In genomic region chr6:37057957-37058356, GRCm38 (mm10) we compare ENCODE assay signal across 16 mouse cellular contexts.
"Had no signal": no experiment of that assay in that cellular context is flagged by ENCODE, and none has a peak within 500 bp of the region (broad histone marks: within the 10 kb centered on the region; RNA-seq: fewer than 3 reads in every experiment).

No protein-coding gene starts in this region.

- H3K9ac ChIP-seq: liver, embryonic 14.5 days; lung, embryonic 14.5 days; midbrain, embryonic 12.5 days; neural tube, embryonic 12.5 days had no signal

- H3K36me3 ChIP-seq: midbrain, embryonic 12.5 days; neural tube, embryonic 12.5 days had no signal

- H3K4me2 ChIP-seq: lung, embryonic 14.5 days; midbrain, embryonic 12.5 days; neural tube, embryonic 12.5 days had no signal

- H3K4me1 ChIP-seq: midbrain, embryonic 12.5 days; neural tube, embryonic 12.5 days had no signal

- H3K27me3 ChIP-seq: megakaryocyte, embryonic 14.5 days; midbrain, embryonic 12.5 days; neural tube, embryonic 12.5 days had no signal

- DNase-seq: lung, adult 18-20 months; lung, embryonic 14.5 days; lung, postnatal 14 days; lung, postnatal 36 days; midbrain, embryonic 14.5 days; right cerebral cortex, postnatal 14 days; right cerebral cortex, postnatal 4 days; spleen, adult 18-20 months; thymus, adult 18-20 months; thymus, postnatal 14 days; thymus, postnatal 36 days had no signal

- H3K4me3 ChIP-seq: megakaryocyte, embryonic 14.5 days; midbrain, embryonic 12.5 days; neural tube, embryonic 12.5 days had no signal

- H3K27ac ChIP-seq: liver, embryonic 14.5 days; macrophage; midbrain, embryonic 12.5 days; neural tube, embryonic 12.5 days had no signal

- H3K9me3 ChIP-seq: megakaryocyte, embryonic 14.5 days; midbrain, embryonic 12.5 days; neural tube, embryonic 12.5 days had no signal
